Mouse (Mus musculus) kidney, adult 2 months (tissue): ENCODE data around the gene Mlxipl. TPM values are rescaled to one million over a fixed set of nuclear protein-coding genes. Genes with fewer than 3 reads are reported as not detected.
"Not testable (repeated sequence)": the region's sequence is repeated elsewhere in the genome, so short reads cannot be mapped to it uniquely, and the experiment has no call there.

ENCODE experiments used
- DNase-seq: peaks from one replicate; pipeline ENCODE4 v3.0.0; 2021
- H3K27ac ChIP-seq: fragments of 200-500 bp; 2 replicates; pipeline ENCODE4 v1.5.1; 2012; ENCODE audit warnings: low read depth, low read length, control low read depth, inconsistent platforms; ENCODE audit not compliant: insufficient read depth
- H3K27me3 ChIP-seq: fragments of 200-500 bp; replicated peaks from 2 replicates; pipeline ENCODE4 v1.6.1; 2012; ENCODE audit warnings: mild to moderate bottlenecking, moderate library complexity, low read length, inconsistent platforms; ENCODE audit not compliant: control insufficient read depth, insufficient read depth
- H3K36me3 ChIP-seq: fragments of 200-500 bp; 2 replicates; pipeline ENCODE4 v1.6.1; 2012; ENCODE audit warnings: mild to moderate bottlenecking, moderate library complexity, low read length, inconsistent platforms; ENCODE audit not compliant: control insufficient read depth, insufficient read depth
- H3K4me1 ChIP-seq: fragments of 200-500 bp; 2 replicates; pipeline ENCODE4 v1.6.1; 2011; ENCODE audit warnings: low read length; ENCODE audit not compliant: control insufficient read depth, insufficient read depth
- H3K4me3 ChIP-seq: fragments of 200-500 bp; 2 replicates; pipeline ENCODE4 v1.5.1; 2011; ENCODE audit warnings: mild to moderate bottlenecking, low read depth, low read length, control low read depth; ENCODE audit not compliant: insufficient read depth
- CTCF ChIP-seq: fragments of 200-500 bp; conservative IDR thresholded peaks from 2 replicates; pipeline ENCODE4 v1.5.1; 2011; ENCODE audit warnings: low read depth, mild to moderate bottlenecking, control low read depth, low read length, moderate library complexity, mixed read lengths; ENCODE audit not compliant: insufficient read depth, insufficient read length
- POLR2A ChIP-seq: fragments of 200-500 bp; IDR thresholded peaks from one replicate; pipeline ENCODE4 v1.6.1; 2011; ENCODE audit warnings: low read depth, low read length, control low read depth
- WGBS: fragments of 180-500 bp; shearing (Covaris S2); methylation state at CpG from one replicate; pipeline ENCODE4 v1.1.7; 2018; 5-methylcytosine and 5-hydroxymethylcytosine counted together
- polyA plus RNA-seq: library from polyadenylated mRNA; depleted of rRNA; stranded (reverse); fragments of >200 nt; gene quantifications from 2 replicates; pipeline ENCODE4 v1.2.3, GENCODE M21; 2012; rRNA removed

Mlxipl gene
- 144 and 170 TPM in 2 replicates for polyA plus RNA-seq

DNA sequence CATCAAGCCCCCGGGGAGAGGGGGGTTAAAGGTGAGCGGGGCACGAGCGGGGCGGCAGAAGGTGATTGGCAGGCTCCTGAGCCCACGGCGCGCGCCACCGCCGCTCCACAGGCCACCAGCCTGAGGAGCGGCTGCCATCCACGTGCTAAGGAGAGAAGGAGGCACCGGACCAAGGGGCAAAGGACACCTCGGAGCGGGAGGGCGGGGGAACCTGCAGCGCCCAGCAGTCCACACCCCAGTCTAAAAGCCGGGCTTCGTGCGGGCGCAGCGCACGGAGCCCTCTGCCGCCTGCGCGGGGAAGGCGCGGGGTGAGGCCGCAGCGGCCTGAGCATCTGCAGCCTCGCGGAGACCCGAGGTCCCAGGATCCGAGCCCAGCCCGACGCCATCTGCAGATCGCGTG lies at the start of gene Mlxipl:
TSS of gene Mlxipl (plus strand) at position 238 of the 400 bp plus-strand sequence.
- 6% methylated on average over 39 of the region's 39 CpGs for WGBS
- Histone ChIP-seq H3K36me3 (no peaks in the 10 kb centered on the region), H3K27ac (no peak within 1 kb of the TSS), H3K27me3 (no peaks in the 10 kb centered on the region), H3K4me1 (no peaks in the 10 kb centered on the region), H3K4me3 (no peak within 1 kb of the TSS)
- TF ChIP-seq CTCF (peak; percentile 36; the same call in 1 of the 2 replicates), POLR2A (no peak)
- DNase-seq, result peak; percentile 90

DNA sequence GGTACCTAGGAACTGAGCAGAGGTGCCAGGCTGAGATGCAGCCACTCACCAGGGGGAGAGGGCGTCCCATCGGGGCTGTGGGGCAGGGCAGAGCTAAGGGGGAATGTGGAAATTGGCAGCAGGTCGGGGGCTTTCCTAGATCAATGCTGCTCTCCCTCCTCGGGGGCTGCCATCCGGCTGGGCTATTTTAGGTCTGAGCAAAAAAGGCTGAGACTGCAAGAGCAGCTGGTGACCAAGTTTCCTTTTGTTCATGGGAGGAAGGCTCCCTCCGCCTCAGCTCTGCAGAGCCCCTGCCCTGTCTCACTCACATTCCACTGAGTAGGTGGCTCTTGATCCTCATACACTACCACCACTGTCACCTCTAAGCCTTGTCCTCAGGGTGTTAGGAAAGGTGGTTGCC lies 49.6 kb upstream of the Mlxipl start:
- H3K36me3 ChIP-seq, result no peaks in the 10 kb centered on the region
- no peaks in the 10 kb centered on the region for H3K4me1 ChIP-seq
- WGBS, result 68% methylated on average over 6 of the region's 6 CpGs
- H3K27ac ChIP-seq, result no peak overlapping the region
- TF ChIP-seq POLR2A (no peak), CTCF (no peak)
- H3K4me3 ChIP-seq, result no peak overlapping the region
- DNase-seq, result no peak
- H3K27me3 ChIP-seq, result no peaks in the 10 kb centered on the region

DNA sequence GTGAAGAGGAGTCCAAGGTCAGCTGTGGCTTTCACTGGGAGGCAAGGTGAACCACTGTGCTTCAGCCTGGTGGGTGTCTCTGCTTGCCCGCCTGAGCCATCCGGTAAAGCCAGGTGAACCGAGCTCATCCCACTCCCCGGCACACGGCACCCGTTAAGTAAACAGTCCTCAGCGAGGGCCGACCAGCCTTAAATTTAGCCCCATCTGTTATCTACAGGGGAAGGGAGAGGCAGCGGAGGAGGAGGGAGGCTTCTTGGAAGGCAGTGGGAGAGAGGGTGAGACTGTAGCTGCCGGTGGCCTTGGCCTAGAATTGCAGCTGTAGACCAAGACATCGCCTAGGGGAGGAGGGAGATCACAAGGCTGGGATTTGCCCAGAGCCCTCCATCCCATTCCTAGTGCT lies 48.9 kb upstream of the Mlxipl start:
- no peak for DNase-seq
- WGBS, result 74% methylated on average over 11 of the region's 11 CpGs
- H3K4me3 ChIP-seq, result no peak overlapping the region
- no peaks in the 10 kb centered on the region for H3K36me3 ChIP-seq
- no peaks in the 10 kb centered on the region for H3K4me1 ChIP-seq
- no peak overlapping the region for H3K27ac ChIP-seq
- TF ChIP-seq POLR2A (no peak), CTCF (no peak)
- H3K27me3 ChIP-seq, result no peaks in the 10 kb centered on the region

DNA sequence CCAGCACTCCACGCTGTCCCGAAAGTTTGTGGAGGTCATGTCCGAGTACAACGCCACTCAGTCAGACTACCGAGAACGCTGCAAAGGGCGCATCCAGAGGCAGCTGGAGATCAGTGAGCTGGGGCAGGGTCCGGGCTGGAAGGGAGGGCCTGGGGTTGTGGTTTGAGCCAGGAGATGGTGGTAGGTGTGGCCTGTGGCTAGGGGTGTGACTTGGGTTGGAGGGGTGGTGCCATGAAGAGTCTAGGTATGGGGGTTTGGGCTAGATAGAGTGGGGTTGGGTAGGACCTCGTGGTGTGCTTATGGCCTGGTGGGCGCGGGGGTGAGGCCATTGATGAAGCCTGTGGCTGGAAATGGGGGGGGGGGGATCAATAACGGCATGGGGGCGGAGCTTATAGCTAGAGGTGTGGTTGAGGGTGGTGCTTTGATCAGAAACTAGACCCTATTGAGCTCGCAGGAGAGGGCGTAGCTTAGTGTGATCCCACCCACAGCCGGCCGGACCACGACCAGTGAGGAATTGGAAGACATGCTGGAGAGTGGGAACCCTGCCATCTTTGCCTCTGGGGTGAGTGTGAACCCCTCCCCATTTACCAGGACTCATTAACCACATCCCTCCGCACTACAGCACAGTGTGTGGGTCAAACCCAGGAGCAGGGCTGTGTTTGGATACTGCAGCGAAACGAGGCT lies 47.4 kb upstream of the Mlxipl start:
- no peak for DNase-seq
- Histone ChIP-seq H3K4me1 (no peaks in the 10 kb centered on the region), H3K36me3 (no peaks in the 10 kb centered on the region), H3K4me3 (no peak overlapping the region), H3K27ac (no peak overlapping the region), H3K27me3 (no peaks in the 10 kb centered on the region)
- 61% methylated on average over 21 of the region's 21 CpGs for WGBS
- TF ChIP-seq POLR2A (no peak), CTCF (no peak)

DNA sequence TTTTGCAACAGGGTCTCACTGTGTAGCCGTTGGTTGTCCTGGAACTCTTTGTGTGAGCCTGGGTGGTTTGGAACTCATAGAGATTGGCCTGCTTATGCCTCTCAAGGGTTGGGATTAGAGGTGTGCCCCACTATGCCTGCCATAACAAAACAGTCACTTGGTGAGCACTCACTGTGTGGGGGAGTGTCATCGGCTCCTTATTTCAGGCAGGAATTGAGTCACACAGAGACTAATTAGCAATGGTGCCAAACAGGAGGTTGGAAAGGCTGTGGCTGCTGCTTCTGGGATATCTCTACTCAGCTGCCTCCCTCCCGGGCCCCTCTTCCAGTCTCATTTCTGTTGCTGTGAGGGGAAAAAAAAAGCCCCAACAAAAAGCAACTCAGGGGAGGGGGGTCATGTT lies 45.1 kb upstream of the Mlxipl start:
- H3K4me1 ChIP-seq, result no peaks in the 10 kb centered on the region
- no peak overlapping the region for H3K4me3 ChIP-seq
- DNase-seq, result no peak
- no peaks in the 10 kb centered on the region for H3K36me3 ChIP-seq
- 87% methylated on average over 3 of the region's 3 CpGs for WGBS
- H3K27me3 ChIP-seq, result no peaks in the 10 kb centered on the region
- TF ChIP-seq CTCF, result no peak
- no peak for TF ChIP-seq POLR2A
- no peak overlapping the region for H3K27ac ChIP-seq

DNA sequence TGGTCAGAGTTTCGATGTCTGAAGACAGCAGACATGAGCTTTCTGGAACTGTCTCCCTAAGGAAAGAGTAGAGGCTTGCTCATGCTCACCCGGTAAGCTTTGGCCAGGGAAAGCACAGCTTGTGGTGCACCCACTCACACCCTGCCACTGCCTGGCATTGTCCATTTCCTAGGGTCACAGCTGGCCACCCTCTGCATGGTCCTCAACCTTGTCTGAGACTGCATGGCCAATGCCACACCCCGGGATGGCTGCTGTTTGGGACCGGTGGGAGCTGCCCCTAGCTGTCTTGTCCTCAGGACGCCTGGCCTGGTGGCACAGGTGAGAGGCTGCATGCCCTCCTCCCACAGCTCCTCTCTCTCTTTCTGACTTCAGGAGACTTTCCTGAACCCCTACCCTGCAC lies 41.2 kb upstream of the Mlxipl start:
- 91% methylated on average over 5 of the region's 5 CpGs for WGBS
- H3K36me3 ChIP-seq, result no peaks in the 10 kb centered on the region

DNA sequence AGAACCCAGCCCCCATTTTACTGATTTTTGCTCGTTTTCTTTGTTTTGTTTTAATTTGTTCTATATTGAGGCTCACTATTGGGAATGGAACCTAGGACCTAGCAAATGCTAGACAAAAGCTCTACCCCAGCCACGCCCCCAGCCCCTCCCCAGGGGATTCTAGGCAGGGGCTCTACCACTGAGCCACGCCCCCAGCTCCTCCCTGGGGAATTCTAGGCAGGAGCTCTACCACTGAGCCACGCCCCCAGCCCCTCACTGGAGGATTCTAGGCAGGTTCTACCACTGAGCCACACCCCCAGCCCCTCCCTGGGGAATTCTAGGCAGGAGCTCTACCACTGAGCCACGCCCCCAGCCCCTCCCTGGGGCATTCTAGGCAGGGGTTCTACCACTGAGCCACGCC lies 40.4 kb upstream of the Mlxipl start:
- H3K27ac ChIP-seq, H3K4me1 ChIP-seq, H3K36me3 ChIP-seq, H3K27me3 ChIP-seq, DNase-seq, H3K4me3 ChIP-seq: not testable (repeated sequence)
- WGBS, result 98% methylated on average over 6 of the region's 6 CpGs

More for the DNA sequence above, 41.2 kb upstream of the Mlxipl start:
- no peak overlapping the region for H3K27ac ChIP-seq
- no peak overlapping the region for H3K4me3 ChIP-seq
- no peaks in the 10 kb centered on the region for H3K4me1 ChIP-seq
- no peaks in the 10 kb centered on the region for H3K27me3 ChIP-seq
- no peak for DNase-seq
- TF ChIP-seq CTCF (no peak), POLR2A (no peak)
